Mouse (Mus musculus): ENCODE measurements around the gene Sema3b.

GRCm38 (mm10) chr9:107569270-107569669 is 39.8 kb downstream of the Sema3b start:
- no peak for TF ChIP-seq CTCF (IDR thresholded peaks at IDR 0.05; ENCODE audit: insufficient read depth, low read depth, low read length)
- TF ChIP-seq POLR2A (IDR thresholded peaks at IDR 0.05; ENCODE audit: insufficient read depth, low read depth, low read length) = no peak

All from olfactory bulb, adult 2 months (tissue).